Comparison of ENCODE assay signal across 8 mouse cellular contexts in genomic region chr2:154943101-154943500, GRCm38 (mm10). TPM values are rescaled to one million over a fixed set of nuclear protein-coding genes. Genes with fewer than 3 reads are reported as not detected.
A peak's percentile ranks its signal among the peaks of the same experiment; 100 is the strongest.
DNase-seq lines count a peak whose midpoint lies in the region; ATAC-seq and TF ChIP-seq lines count a peak whose summit lies in the region.

No protein-coding gene starts in this region.

- no peaks in the 10 kb centered on the region for H3K4me1 ChIP-seq in cerebellum, adult 2 months (ENCODE audit: control insufficient read depth, insufficient read depth, low read length)
- no peaks in the 10 kb centered on the region for H3K4me1 ChIP-seq in forebrain, postnatal 0 days (ENCODE audit: insufficient read depth)
- no peaks in the 10 kb centered on the region; the same call in 1 of the 2 replicates for H3K4me1 ChIP-seq in lung, adult 2 months (ENCODE audit: control insufficient read depth, insufficient read depth, low read length)

- ATAC-seq in forebrain, postnatal 0 days: peak; percentile 68; the same call in 1 of the 2 replicates

- no peaks in the 10 kb centered on the region for H3K27me3 ChIP-seq in cerebellum, adult 2 months (ENCODE audit: control insufficient read depth, insufficient read depth, low read length)
- no peaks in the 10 kb centered on the region for H3K27me3 ChIP-seq in forebrain, postnatal 0 days (ENCODE audit: insufficient read depth, low read length)

- intact Hi-C loops in heart, postnatal 36 days (cut with DNase I): loop anchor here (1.0 to 5.0 kb wide), 6 partner anchors 26 to 526 kb away; no protein-coding TSS in a partner anchor

- no peaks in the 10 kb centered on the region for H3K9me3 ChIP-seq in forebrain, postnatal 0 days (ENCODE audit: low read length)

- no peak overlapping the region for H3K4me3 ChIP-seq in cerebellum, adult 2 months (replicated peaks; ENCODE audit: insufficient read depth, low read depth, low read length)
- no peak overlapping the region for H3K4me3 ChIP-seq in forebrain, postnatal 0 days (ENCODE audit: low read depth, low read length)
- H3K4me3 ChIP-seq in lung, adult 2 months (replicated peaks; ENCODE audit: extremely low read depth, low read depth, low read length): no peak overlapping the region

- DNase-seq in MN1 (ENCODE audit: low spot score): peak; percentile 76
- DNase-seq in cerebellum, adult 2 months: peak; percentile 73 to 85
- peak; percentile 74 for DNase-seq in forebrain, postnatal 0 days
- DNase-seq in heart, postnatal 36 days: peak; percentile 81 to 91
- peak; percentile 35 to 82 for DNase-seq in layer of hippocampus, adult 8-10 months (ENCODE audit: low spot score in 2 of 2)
- DNase-seq in lung, adult 2 months: peak; percentile 80
- peak; percentile 60 for DNase-seq in ovary, postnatal 10 days (ENCODE audit: low spot score)
- peak; percentile 42 for DNase-seq in thymus, postnatal 0 days (ENCODE audit: low spot score)

- H3K27ac ChIP-seq in cerebellum, adult 2 months (ENCODE audit: insufficient read depth, low read length): no peak overlapping the region
- H3K27ac ChIP-seq in forebrain, postnatal 0 days (ENCODE audit: low read depth, low read length): no peak overlapping the region

- H3K36me3 ChIP-seq in forebrain, postnatal 0 days (ENCODE audit: insufficient read depth): no peaks in the 10 kb centered on the region

- no peak overlapping the region for H3K9ac ChIP-seq in forebrain, postnatal 0 days

- no peak for TF ChIP-seq POLR2A in cerebellum, adult 2 months (IDR thresholded peaks at IDR 0.05; ENCODE audit: borderline replicate concordance, insufficient read depth, low read length)
- TF ChIP-seq POLR2A in lung, adult 2 months (IDR thresholded peaks at IDR 0.05; ENCODE audit: borderline replicate concordance, extremely low read depth, low read depth, low read length): no peak

- TF ChIP-seq CTCF in cerebellum, adult 2 months (IDR thresholded peaks at IDR 0.05; ENCODE audit: borderline replicate concordance, insufficient read depth, low read depth, low read length): peak; percentile 88
- TF ChIP-seq CTCF in forebrain, postnatal 0 days (IDR thresholded peaks at IDR 0.05; ENCODE audit: low read depth): peak; percentile 85
- peak; percentile 82 for TF ChIP-seq CTCF in lung, adult 2 months (IDR thresholded peaks at IDR 0.05; ENCODE audit: insufficient read depth, low read length)

- 10% methylated on average over 11 of the region's 11 CpGs for WGBS in cerebellum, adult 2 months
- 8% methylated on average over 11 of the region's 11 CpGs for WGBS in forebrain, postnatal 0 days
- WGBS in lung, adult 2 months: 6% methylated on average over 11 of the region's 11 CpGs

- no peak overlapping the region for H3K4me2 ChIP-seq in forebrain, postnatal 0 days (ENCODE audit: low read depth)

RNA-seq across cellular contexts. Expression of gene Eif2s2, which starts 50.4 kb away (rescaled TPM):
- polyA plus RNA-seq in cerebellum, adult 2 months (2012; rRNA removed): 46.1 and 50.2 TPM in 2 replicates
- 76.4 and 81.3 TPM in 2 replicates for total RNA-seq in forebrain, postnatal 0 days (2014; rRNA removed)
- 103 and 127 TPM in 2 replicates for polyA plus RNA-seq in forebrain, postnatal 0 days (2015; fragmentation: Nextera tagmentation; extraction: Ambion mirVana)
- total RNA-seq in heart, postnatal 36 days (2021): 10 to 100 TPM; 56.6 to 59.7 TPM
- total RNA-seq in layer of hippocampus, adult 8-10 months (2022): 10 to 100 TPM; 52.0 to 55.8 (median 52.8) TPM
- 4.8 and 9.0 TPM in 2 replicates for polyA plus RNA-seq in lung, adult 2 months (2012; rRNA removed)
- 106 and 113 TPM in 2 replicates for polyA plus RNA-seq in thymus, postnatal 0 days (2015; fragmentation: Nextera tagmentation; extraction: Ambion mirVana)
